Mouse (Mus musculus) right cerebral cortex, postnatal 14 days (tissue): ENCODE measurements around the gene Kank4.
"Not testable (repeated sequence)": the region's sequence is repeated elsewhere in the genome, so short reads cannot be mapped to it uniquely, and the experiment has no call there.

Experiments
- DNase-seq: peaks from one replicate; pipeline ENCODE4 v3.0.0; 2022

Kank4 gene

GRCm38 (mm10) chr4:98767134-98768133 is 49.9 kb downstream of the Kank4 start:
- DNase-seq: no peak

GRCm38 (mm10) chr4:98758872-98759518 is 58.3 kb downstream of the Kank4 start:
- DNase-seq: no peak

- no peak for DNase-seq
These were observed 59.1 kb downstream of the Kank4 start for GRCm38 (mm10) chr4:98758012-98758821.

GRCm38 (mm10) chr4:98756141-98756540 is 61.2 kb downstream of the Kank4 start:
- no peak for DNase-seq

- DNase-seq: no peak
These were observed 62.9 kb downstream of the Kank4 start for GRCm38 (mm10) chr4:98754456-98754855.

GRCm38 (mm10) chr4:98743906-98744210 is 73.5 kb downstream of the Kank4 start:
- no peak for DNase-seq

- DNase-seq: no peak
These were observed 74.0 kb downstream of the Kank4 start for GRCm38 (mm10) chr4:98743209-98743905.

GRCm38 (mm10) chr4:98739753-98740152 is 77.6 kb downstream of the Kank4 start:
- no peak for DNase-seq

GRCm38 (mm10) chr4:98733660-98734059 is 83.7 kb downstream of the Kank4 start:
- no peak for DNase-seq

- DNase-seq: no peak
These were observed 88.6 kb downstream of the Kank4 start for GRCm38 (mm10) chr4:98728716-98729115.

GRCm38 (mm10) chr4:98727959-98728347 is 89.4 kb downstream of the Kank4 start:
- no peak for DNase-seq

GRCm38 (mm10) chr4:98727295-98727958 is 89.9 kb downstream of the Kank4 start:
- DNase-seq: no peak

GRCm38 (mm10) chr4:98726590-98727237 is 90.6 kb downstream of the Kank4 start, which contains the start of gene L1td1:
L1td1 (plus strand) TSS chr4:98726734.
- DNase-seq: no peak

- DNase-seq: no peak
These were observed 91.9 kb downstream of the Kank4 start for GRCm38 (mm10) chr4:98725439-98725838.

- not testable (repeated sequence) for DNase-seq
These were observed 92.7 kb downstream of the Kank4 start for GRCm38 (mm10) chr4:98724682-98725081.

- peak; percentile 71 for DNase-seq
These were observed 94.9 kb downstream of the Kank4 start for GRCm38 (mm10) chr4:98722454-98722853.

- no peak for DNase-seq
These were observed 98.8 kb downstream of the Kank4 start for GRCm38 (mm10) chr4:98718547-98718917.

GRCm38 (mm10) chr4:98717735-98718546 is 99.4 kb downstream of the Kank4 start:
- no peak for DNase-seq

GRCm38 (mm10) chr4:98710891-98711290 is 106.4 kb downstream of the Kank4 start:
- DNase-seq: no peak
